Comparison of ENCODE assay signal across 14 mouse cellular contexts in the genomic region with DNA sequence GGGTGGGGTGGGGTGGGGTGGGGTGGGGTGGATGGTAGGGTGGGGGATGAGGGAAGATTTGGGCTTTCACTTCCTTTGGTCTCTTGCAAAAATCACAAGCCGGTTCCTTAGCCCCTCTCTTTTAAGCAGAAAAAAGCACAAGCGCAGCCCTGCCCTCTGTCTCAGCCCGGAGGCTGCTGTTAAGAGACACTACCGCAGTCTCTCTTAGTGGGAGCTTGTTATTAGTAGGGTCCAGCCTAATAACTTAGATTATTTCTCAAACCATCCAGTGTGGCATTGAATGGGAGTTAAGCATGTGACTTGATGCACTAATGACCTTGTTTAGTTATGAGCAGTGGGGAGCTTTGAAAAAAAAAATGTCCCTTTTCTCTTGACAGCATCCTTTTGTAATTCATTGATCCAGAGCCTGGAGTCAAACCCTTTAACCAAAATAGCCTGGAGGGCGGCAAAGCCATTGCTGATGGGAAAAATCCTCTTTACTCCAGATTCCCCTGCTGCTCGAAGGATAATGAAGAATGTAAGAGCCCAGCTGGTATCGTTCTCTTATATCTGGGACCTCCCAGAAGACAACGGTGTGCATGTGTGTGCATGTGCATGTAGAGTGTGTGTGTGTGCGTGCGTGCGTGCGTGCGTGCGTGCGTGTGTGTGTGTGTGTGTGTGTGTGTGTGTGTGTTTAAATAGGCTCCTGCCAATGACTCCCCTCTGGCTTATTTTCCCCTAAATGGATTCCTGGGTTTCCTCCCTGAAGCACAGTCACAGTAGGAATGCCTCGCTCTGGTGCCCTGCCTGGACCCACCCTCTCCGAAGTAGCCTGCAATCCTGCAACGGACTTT. TPM values are rescaled to one million over a fixed set of nuclear protein-coding genes. Genes with fewer than 3 reads are reported as not detected.
DNase-seq lines count a peak whose midpoint lies in the region; ATAC-seq and TF ChIP-seq lines count a peak whose summit lies in the region.
"Had no signal": no experiment of that assay in that cellular context is flagged by ENCODE, and none has a peak within 500 bp of the region (broad histone marks: within the 10 kb centered on the region; RNA-seq: fewer than 3 reads in every experiment).

No protein-coding gene starts in this region.

- no peaks in the 10 kb centered on the region for H3K27me3 ChIP-seq in kidney, embryonic 15.5 days
- no peaks in the 10 kb centered on the region for H3K27me3 ChIP-seq in forebrain, postnatal 0 days (ENCODE audit: insufficient read depth, low read length)
- H3K27me3 ChIP-seq in midbrain, postnatal 0 days (ENCODE audit: insufficient read depth, low read length): 0 out of 2 replicates have a peak, but pooled peaks cover 3% of the 10 kb centered on the region
- H3K27me3 ChIP-seq: embryonic facial prominence, embryonic 15.5 days; limb, embryonic 15.5 days had no signal

- H3K4me2 ChIP-seq in kidney, embryonic 15.5 days: no peak overlapping the region
- peak overlapping the region; percentile 10; the same call in 1 of the 2 replicates for H3K4me2 ChIP-seq in forebrain, postnatal 0 days (ENCODE audit: low read depth)
- peak overlapping the region; percentile 7; the same call in 1 of the 2 replicates for H3K4me2 ChIP-seq in midbrain, postnatal 0 days (ENCODE audit: low read depth, low read length, poor library complexity, severe bottlenecking)
- H3K4me2 ChIP-seq: embryonic facial prominence, embryonic 15.5 days; limb, embryonic 15.5 days had no signal

- H3K36me3 ChIP-seq in kidney, embryonic 15.5 days: no peaks in the 10 kb centered on the region
- no peaks in the 10 kb centered on the region for H3K36me3 ChIP-seq in forebrain, postnatal 0 days (ENCODE audit: insufficient read depth)
- H3K36me3 ChIP-seq in midbrain, postnatal 0 days (ENCODE audit: insufficient read depth, low read length): no peaks in the 10 kb centered on the region
- H3K36me3 ChIP-seq: embryonic facial prominence, embryonic 15.5 days; limb, embryonic 15.5 days had no signal

- H3K9ac ChIP-seq in kidney, embryonic 15.5 days: no peak overlapping the region
- no peak overlapping the region for H3K9ac ChIP-seq in forebrain, postnatal 0 days
- no peak overlapping the region for H3K9ac ChIP-seq in midbrain, postnatal 0 days (replicated peaks; ENCODE audit: low read length, poor library complexity, severe bottlenecking)
- H3K9ac ChIP-seq: embryonic facial prominence, embryonic 15.5 days; limb, embryonic 15.5 days had no signal

- ATAC-seq in kidney, embryonic 15.5 days (replicated peaks; ENCODE audit: low FRiP score): no peak
- ATAC-seq in forebrain, postnatal 0 days: peak; percentile 21; the same call in 1 of the 2 replicates
- ATAC-seq in midbrain, postnatal 0 days (ENCODE audit: low FRiP score): no peak
- ATAC-seq: CD4-positive, CD25-positive, alpha-beta regulatory T cell, adult 4 months had no signal

- no peak for TF ChIP-seq CTCF in brain, embryonic 14.5 days (IDR thresholded peaks at IDR 0.05; ENCODE audit: borderline replicate concordance, extremely low read depth, insufficient read depth, insufficient read length)
- TF ChIP-seq CTCF in forebrain, postnatal 0 days (IDR thresholded peaks at IDR 0.05; ENCODE audit: low read depth): no peak
- TF ChIP-seq CTCF in midbrain, postnatal 0 days (IDR thresholded peaks at IDR 0.05): no peak

- no peak for DNase-seq in kidney, adult 8-10 months
- peak; percentile 69 for DNase-seq in brain, embryonic 14.5 days (ENCODE audit: low read depth)
- no peak for DNase-seq in forebrain, postnatal 0 days
- peak; percentile 24 for DNase-seq in midbrain, postnatal 0 days (ENCODE audit: low spot score)
- no peak for DNase-seq in yolk sac, embryonic 10.5 days (ENCODE audit: low spot score)
- no peak for DNase-seq in thymus, postnatal 14 days
- no peak for DNase-seq in ovary, postnatal 36 days (ENCODE audit: low spot score)
- DNase-seq: adrenal gland, postnatal 10 days; kidney, adult 9 months had no signal

- H3K9me3 ChIP-seq in kidney, embryonic 15.5 days (replicated peaks): no peaks in the 10 kb centered on the region
- H3K9me3 ChIP-seq in forebrain, postnatal 0 days (ENCODE audit: low read length): no peaks in the 10 kb centered on the region
- H3K9me3 ChIP-seq in midbrain, postnatal 0 days (ENCODE audit: low read length): no peaks in the 10 kb centered on the region
- H3K9me3 ChIP-seq: embryonic facial prominence, embryonic 15.5 days; limb, embryonic 15.5 days had no signal

- H3K4me3 ChIP-seq in kidney, embryonic 15.5 days (replicated peaks): no peak overlapping the region
- H3K4me3 ChIP-seq in forebrain, postnatal 0 days (ENCODE audit: low read depth, low read length): no peak overlapping the region
- H3K4me3 ChIP-seq in midbrain, postnatal 0 days (ENCODE audit: low read depth, low read length): no peak overlapping the region
- H3K4me3 ChIP-seq: embryonic facial prominence, embryonic 15.5 days; limb, embryonic 15.5 days had no signal

- peak overlapping the region; percentile 30; the same call in 1 of the 2 replicates for H3K27ac ChIP-seq in kidney, embryonic 15.5 days
- no peak overlapping the region for H3K27ac ChIP-seq in forebrain, postnatal 0 days (ENCODE audit: low read depth, low read length)
- H3K27ac ChIP-seq in midbrain, postnatal 0 days (ENCODE audit: low read depth, low read length): no peak overlapping the region
- H3K27ac ChIP-seq: embryonic facial prominence, embryonic 15.5 days; limb, embryonic 15.5 days had no signal

- no peak for TF ChIP-seq POLR2A in brain, embryonic 14.5 days (IDR thresholded peaks at IDR 0.05; ENCODE audit: borderline replicate concordance, extremely low read depth, insufficient read depth, insufficient read length, poor library complexity, severe bottlenecking)

- 67% methylated on average over 18 of the region's 18 CpGs for WGBS in kidney, embryonic 15.5 days
- 29% methylated on average over 18 of the region's 18 CpGs for WGBS in forebrain, postnatal 0 days
- WGBS in midbrain, postnatal 0 days: 14% methylated on average over 18 of the region's 18 CpGs

- peaks cover 34% of the 10 kb centered on the region for H3K4me1 ChIP-seq in kidney, embryonic 15.5 days
- H3K4me1 ChIP-seq in forebrain, postnatal 0 days (ENCODE audit: insufficient read depth): no peaks in the 10 kb centered on the region
- H3K4me1 ChIP-seq in midbrain, postnatal 0 days (ENCODE audit: insufficient read depth, low read length): no peaks in the 10 kb centered on the region

RNA-seq across cellular contexts. Expression of gene Abca4, which starts 41.1 kb away (rescaled TPM):
- polyA plus RNA-seq in kidney, embryonic 15.5 days (2015; fragmentation: Nextera tagmentation; extraction: Ambion mirVana): 0.70 and 0.72 TPM in 2 replicates
- 1.9 and 5.0 TPM in 2 replicates for polyA plus RNA-seq in brain, embryonic 14.5 days (2012; rRNA removed)
- 3.1 and 4.1 TPM in 2 replicates for total RNA-seq in forebrain, postnatal 0 days (2014; rRNA removed)
- polyA plus RNA-seq in forebrain, postnatal 0 days (2015; fragmentation: Nextera tagmentation; extraction: Ambion mirVana): 0.94 and 1.1 TPM in 2 replicates
- 2.9 and 7.7 TPM in 2 replicates for total RNA-seq in midbrain, postnatal 0 days (2014; rRNA removed)
- polyA plus RNA-seq in midbrain, postnatal 0 days (2015; fragmentation: Nextera tagmentation; extraction: Ambion mirVana): 0.94 TPM in 2 replicates
- total RNA-seq: megakaryocyte-erythroid progenitor cell, adult 5-6 weeks had no signal
- polyA plus RNA-seq: CD4-positive, CD25-positive, alpha-beta regulatory T cell, adult 4 months had no signal

Comparison
In these comparisons a context has a peak if more than half of its experiments do, and no peak if none do; other contexts are left out.
1. DNase-seq: peak in brain, embryonic 14.5 days (single experiment) and midbrain, postnatal 0 days (single experiment); none in kidney, adult 8-10 months (0 of 2), forebrain, postnatal 0 days (single experiment), yolk sac, embryonic 10.5 days (single experiment), thymus, postnatal 14 days (single experiment) and ovary, postnatal 36 days (single experiment).